Mouse (Mus musculus) T-cell, adult 2 months (primary cell): ENCODE data around the gene Gspt1.

ENCODE experiments used
- DNase-seq: peaks from one replicate; pipeline ENCODE4 v3.0.0; 2022; ENCODE audit warnings: low spot score

Gspt1 gene

GRCm38 (mm10) chr16:11202571-11203554 is 51.3 kb downstream of the Gspt1 start, which contains the start of gene Rsl1d1:
Gene Rsl1d1 (minus strand): TSS chr16:11203331.
- DNase-seq: peak; percentile 95

- DNase-seq: no peak
Measured at GRCm38 (mm10) chr16:11201740-11202394, 52.3 kb downstream of the Gspt1 start.

- no peak for DNase-seq
Measured at GRCm38 (mm10) chr16:11200247-11200646, 53.9 kb downstream of the Gspt1 start.

- DNase-seq: no peak
Measured at GRCm38 (mm10) chr16:11198467-11198866, 55.7 kb downstream of the Gspt1 start.

- no peak for DNase-seq
Measured at GRCm38 (mm10) chr16:11197052-11197451, 57.1 kb downstream of the Gspt1 start.

DNA sequence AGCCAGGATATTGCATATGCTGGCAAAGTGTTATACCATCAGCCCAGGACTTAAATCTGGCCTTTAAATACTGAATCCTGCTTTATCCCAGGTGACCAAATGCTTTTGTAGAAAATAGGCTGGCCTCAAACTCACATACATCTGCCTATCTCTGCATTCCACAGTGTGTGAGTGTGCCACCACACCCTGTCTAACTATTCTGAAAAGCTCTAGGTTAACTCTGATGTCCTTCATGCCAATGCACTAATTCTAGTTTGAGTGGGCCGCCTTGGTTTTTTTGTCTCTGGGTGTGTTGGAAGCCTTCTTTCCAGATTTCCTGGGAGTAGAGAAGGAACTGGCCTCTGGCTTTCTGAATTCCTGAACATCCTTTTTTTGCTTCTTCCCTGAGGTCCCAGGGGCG is 60.9 kb downstream of the Gspt1 start:
- DNase-seq: no peak

DNA sequence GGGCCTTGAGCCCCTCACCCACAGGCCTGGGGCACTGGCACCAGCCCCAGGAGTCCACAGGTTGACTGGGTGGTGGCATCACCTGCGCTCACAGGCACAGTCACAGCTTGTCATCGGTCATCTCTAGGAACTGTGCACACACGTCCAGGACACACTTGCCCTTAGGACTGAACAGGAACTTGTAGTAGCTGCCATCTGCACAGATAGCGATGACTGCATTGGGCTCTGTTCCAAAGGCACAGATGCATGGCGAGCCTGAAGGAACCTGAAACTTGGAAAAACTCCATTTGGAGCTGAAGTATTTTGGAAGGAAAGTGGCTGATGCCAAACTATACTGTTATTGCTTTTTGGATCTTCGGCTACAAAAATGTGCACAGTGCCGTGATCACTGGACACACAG is 64.0 kb downstream of the Gspt1 start:
- DNase-seq: no peak

DNA sequence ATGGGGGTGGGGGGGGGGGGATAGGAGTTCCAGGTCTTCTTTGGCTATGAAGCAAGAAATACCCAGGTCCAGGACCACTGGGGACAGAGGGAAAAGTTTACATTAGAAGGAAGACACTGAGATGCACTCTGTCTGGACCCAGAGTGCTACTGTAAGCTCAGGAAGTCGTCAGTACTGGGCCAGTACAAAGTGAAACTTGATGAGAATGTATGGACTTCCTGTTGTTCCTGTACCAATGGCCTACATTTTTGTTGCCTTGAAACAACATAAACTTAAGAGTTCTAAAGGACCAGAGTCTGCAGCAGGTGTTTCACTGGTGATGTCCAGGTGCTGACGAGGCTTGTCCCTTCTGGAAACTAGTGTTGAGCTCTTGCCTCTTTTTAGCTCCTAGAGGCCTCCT is 76.7 kb downstream of the Gspt1 start:
- no peak for DNase-seq

DNA sequence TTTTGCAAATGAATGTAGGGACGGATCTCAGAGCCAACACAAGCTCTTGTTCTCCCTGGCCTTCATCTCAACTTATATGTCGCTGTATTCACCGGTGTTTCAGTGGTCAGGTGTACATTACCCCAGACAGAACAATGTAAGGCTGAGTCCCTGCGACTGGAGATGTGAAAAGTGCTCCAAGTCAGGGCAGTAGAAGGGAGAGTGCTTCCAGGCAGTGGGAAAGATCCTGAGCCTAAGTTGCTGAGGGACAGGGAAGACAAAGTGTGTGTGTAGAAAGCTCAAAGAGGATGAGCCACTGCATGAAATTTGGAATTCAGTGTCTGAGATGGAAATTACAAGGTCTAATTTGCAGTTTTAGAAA is 77.3 kb downstream of the Gspt1 start:
- DNase-seq: no peak

DNA sequence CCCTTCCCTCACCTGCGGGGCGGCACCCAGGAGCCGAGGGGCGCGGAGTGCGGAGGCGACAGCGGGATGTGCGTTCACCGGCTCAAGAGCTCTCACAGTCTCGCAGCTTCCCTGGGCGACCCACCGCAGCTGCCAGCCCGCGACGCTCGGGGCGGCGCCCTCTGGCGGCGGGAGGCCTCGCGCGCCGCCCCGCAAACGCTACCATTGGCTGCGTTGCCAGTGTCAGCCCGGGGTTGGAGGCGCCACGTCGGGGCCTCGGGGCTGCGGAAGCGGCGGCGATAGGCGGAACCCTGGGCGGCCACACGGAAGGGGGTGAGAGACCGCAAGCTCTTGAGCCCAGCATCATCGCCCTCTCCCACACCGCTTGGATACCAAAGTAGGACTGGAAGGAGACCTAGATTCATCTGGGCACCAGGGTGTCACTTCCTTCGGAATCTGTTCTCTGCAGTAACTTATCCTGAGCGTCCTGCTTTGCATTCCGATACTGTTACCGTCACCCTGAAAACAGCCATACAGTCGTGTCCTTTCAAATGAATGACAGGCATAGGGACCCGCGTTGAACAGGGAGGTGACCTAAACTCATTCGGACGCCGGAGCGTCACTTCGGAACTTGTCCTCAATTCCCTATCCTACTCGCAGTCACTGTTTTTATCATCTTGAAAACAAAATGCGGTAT is 77.8 kb downstream of the Gspt1 start, which contains the start of gene Zc3h7a:
TSS of gene Zc3h7a (minus strand) at position 186 of the 676 bp plus-strand sequence.
- DNase-seq: peak; percentile 93

GRCm38 (mm10) chr16:11175489-11176207 is 78.5 kb downstream of the Gspt1 start:
- peak; percentile 50 for DNase-seq

DNA sequence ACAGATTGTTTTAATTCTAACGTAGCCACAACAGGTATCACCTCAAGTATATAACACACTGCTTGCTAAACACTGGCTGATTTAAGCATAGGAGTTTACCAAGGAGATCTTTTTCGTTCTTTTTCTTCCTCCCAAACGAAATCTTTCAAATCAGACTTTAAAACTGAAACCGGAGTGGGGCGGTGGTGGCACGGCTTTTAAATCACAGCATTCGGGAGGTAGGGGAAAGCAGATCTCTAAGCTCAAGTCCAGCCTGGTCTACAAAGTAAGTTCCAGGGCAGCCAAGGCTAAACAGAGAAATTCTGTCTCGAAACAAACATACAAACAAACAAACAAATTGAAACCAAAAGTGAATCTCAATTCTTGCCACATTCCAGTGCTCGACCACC is 79.0 kb downstream of the Gspt1 start:
- DNase-seq: peak; percentile 10

GRCm38 (mm10) chr16:11174671-11175081 is 79.4 kb downstream of the Gspt1 start:
- peak; percentile 69 for DNase-seq

- no peak for DNase-seq
Measured at GRCm38 (mm10) chr16:11171679-11172078, 82.4 kb downstream of the Gspt1 start.
